Mouse (Mus musculus): Measurements from ENCODE around the gene Akt1s1.

DNA sequence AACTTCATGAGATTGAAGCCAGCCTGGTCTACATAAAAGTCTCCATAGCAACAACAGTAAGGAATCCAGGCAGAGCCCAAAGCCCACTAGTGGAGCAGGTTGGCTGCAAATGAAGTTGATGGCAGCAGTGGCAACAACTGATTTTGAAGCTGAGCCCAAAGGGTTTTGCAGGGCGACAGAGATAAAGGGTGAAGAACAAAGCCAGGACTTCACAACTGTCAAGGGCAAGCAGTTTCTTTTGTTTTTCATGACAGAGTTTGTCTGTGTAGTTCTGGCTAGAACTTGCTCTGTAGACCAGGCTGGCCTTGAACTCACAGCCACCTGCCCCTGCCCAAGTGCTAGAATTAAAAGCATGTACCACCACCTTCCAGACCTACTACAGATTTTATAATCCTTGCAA lies 22.4 kb downstream of the Akt1s1 start:
- TF ChIP-seq POLR2A (IDR thresholded peaks at IDR 0.05; ENCODE audit: borderline replicate concordance, control insufficient read depth, low read depth, low read length) (no peak), CTCF (IDR thresholded peaks at IDR 0.05; ENCODE audit: control insufficient read depth, insufficient read depth, low read length) (no peak)

All from bone marrow, adult 2 months (tissue).